Mouse (Mus musculus) activated CD4-positive, CD25-positive, alpha-beta regulatory T cell (primary cell): ENCODE measurements around the gene Dock10. TPM values are rescaled to one million over a fixed set of nuclear protein-coding genes. Genes with fewer than 3 reads are reported as not detected.

Source experiments
- polyA plus RNA-seq, 2 experiments: library from polyadenylated mRNA; unstranded; fragments of 100-300 nt; shearing (Covaris generic); gene quantifications; one replicate each; pipeline ENCODE4 v1.2.1; 2017

The Dock10 gene
- 100 to 1,000 TPM; 149 to 201 TPM for polyA plus RNA-seq

GRCm38 (mm10) chr1:80757977-80758797 lies at the start of gene Dock10:
Gene Dock10, minus strand, starts transcription at chr1:80758527.

GRCm38 (mm10) chr1:80461348-80461747 lies 297.0 kb downstream of the Dock10 start, which contains the start of gene Gm45261:
Gene Gm45261, minus strand, starts transcription at chr1:80461448.

